Mouse (Mus musculus) cerebellum, adult 9-11 months (tissue): ENCODE results near the gene Dock1.

ENCODE experiments used
- DNase-seq: peaks from one replicate; pipeline ENCODE4 v3.0.0; 2022

The Dock1 gene

DNA sequence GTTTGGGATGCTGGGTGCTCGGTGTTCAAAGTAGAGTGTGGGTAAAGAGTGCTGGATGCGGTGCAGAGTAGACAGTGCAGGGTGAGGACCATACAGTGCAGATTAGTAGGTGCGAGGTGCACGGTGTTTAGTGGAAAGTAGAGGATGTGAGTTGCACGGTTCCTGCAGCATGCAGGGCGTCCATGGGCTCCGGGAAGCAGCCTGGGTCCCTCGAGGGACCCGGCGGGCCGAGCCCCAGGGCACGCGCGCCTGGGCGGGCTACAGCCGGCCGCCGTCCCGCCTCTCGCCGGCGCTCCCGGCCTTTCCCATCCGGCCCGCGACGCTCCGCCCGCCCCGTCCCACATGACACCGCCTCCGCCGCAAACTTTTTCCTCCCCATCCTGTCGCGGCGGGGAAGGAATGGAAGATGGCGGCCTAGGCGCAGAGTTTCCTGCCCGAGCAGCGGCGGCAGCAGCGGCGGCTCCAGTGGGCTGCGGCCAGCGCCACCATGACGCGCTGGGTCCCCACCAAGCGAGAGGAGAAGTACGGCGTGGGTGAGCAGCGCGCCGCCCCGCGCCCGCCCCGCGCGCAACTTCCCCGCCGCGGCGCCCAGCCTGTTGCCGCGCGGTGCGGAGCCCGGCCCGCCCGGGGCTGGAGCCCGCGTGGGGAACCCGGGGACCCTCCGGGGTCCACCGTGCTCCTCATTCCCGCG is at the start of gene Dock1:
Dock1 (plus strand) TSS at position 343 of the 691 bp plus-strand sequence.
- DNase-seq, result no peak

GRCm38 (mm10) chr7:134627906-134628305 is 42.5 kb upstream of the Dock1 start:
- DNase-seq, result no peak

- DNase-seq, result no peak
Observed at GRCm38 (mm10) chr7:134650246-134650830, 20.1 kb upstream of the Dock1 start.

- no peak for DNase-seq
Observed at GRCm38 (mm10) chr7:134651071-134651470, 19.4 kb upstream of the Dock1 start.

DNA sequence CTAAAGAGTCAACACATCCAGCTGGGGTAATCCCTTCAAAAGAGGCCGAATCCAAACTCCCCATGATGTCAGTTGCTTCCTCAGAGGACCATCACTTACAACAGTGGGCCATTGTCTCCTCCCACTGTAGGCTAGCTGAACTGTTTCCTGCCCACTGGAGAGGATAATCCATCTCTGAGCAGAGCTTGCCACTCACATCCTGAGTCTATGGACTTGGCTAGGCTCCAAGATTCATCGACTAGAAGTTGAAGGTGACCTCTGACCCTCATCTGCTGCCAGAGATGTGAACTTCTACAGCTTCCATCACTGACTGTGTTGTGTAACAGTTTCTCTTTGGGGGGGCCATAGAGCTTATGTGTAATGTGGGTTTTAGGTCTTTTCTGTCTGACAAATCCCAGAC is 7.2 kb upstream of the Dock1 start:
- no peak for DNase-seq

- no peak for DNase-seq
Observed at GRCm38 (mm10) chr7:134665642-134666282, 4.7 kb upstream of the Dock1 start.

DNA sequence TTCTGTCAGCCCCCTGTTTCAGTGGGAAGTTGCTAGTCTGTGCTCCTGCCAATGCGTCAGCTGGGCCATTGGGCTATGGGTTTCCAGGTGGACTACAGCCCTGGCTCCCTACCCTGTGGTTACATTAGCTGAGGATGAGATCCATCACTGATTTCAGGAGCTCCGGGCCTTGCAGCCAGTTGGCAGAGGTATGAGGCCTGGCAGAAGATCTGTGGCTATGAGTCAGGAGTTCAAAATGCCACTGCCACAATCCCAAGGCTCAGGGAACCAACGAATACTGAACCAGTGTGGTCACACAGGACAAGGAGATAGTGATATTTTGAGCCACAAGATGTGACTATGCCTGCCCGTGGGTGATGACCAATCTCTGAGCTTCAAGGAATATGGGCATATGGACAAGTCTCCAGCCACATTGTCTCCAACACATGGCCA is 3.2 kb upstream of the Dock1 start:
- DNase-seq, result no peak

- DNase-seq, result no peak
Observed at GRCm38 (mm10) chr7:134669474-134670311, 761 bp upstream of the Dock1 start.

DNA sequence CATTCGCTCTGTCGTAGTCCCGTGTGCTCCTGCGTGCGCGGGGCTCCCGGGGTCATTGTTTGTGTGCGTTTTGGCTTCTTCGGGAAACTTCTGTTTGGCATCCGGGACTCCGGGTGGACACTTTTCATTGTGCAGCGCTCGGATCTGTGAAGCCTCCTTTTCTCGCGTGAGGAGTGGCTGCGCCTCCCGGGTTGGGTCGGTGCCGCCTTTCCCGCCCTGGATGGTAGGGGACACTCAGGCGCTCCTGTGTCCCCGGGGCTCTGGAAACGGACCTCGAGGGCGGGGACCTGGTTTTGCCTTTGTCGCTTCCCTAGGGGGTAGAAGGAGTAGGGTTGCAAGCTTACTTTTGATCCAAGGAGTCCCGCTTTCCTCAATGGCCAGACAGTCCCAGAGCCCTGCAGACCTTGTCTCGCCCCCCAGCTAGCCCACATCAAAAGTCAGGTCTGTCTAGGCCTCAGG is 578 bp downstream of the Dock1 start:
- no peak for DNase-seq

DNA sequence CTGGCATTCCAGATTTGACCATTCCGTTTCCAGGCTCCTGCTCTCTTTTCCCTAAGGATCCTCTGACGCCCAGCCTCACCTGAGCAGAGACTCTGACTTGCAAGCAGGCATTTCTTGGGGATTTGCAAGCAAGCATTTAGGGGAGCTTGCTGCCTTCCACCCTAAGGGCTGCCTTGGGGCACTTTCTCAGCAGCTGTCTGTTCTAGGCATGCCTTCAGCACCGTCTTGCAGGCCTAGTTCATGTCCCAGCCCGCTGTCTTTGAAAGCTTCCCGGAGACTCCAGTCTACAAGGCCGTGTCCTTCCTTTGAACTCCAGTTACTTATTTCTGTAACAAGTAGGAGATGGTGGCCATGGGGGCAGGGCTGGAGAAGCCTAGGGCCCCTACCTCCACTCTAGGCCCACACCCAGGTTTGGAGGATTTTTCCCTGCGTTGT is 1.0 kb downstream of the Dock1 start:
- DNase-seq, result no peak

GRCm38 (mm10) chr7:134673135-134673534 is 2.7 kb downstream of the Dock1 start:
- no peak for DNase-seq

DNA sequence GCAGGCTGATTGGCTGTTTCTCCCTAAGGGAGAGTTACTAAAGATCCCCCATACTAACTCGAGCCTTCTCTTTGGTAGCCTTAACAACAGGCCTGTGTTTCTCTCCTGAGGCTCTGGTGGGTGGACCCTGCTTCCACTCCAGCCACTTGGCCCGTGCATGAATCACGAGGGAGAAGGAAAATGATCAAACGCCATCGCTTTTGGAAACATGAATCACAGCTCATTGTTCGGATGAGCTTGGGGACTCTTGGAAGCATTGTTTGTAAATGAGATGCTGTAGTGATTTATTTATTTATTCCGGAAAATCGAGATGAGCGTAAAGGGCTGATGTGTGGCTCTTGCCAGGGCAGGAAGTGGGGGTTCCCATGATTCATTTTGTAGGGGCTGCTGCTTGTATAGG is 3.5 kb downstream of the Dock1 start:
- no peak for DNase-seq

GRCm38 (mm10) chr7:134677852-134678251 is 7.4 kb downstream of the Dock1 start:
- no peak for DNase-seq

GRCm38 (mm10) chr7:134679314-134680158 is 9.1 kb downstream of the Dock1 start:
- no peak for DNase-seq

GRCm38 (mm10) chr7:134680161-134680560 is 9.7 kb downstream of the Dock1 start:
- DNase-seq, result no peak

- DNase-seq, result no peak
Observed at GRCm38 (mm10) chr7:134681729-134682527, 11.5 kb downstream of the Dock1 start.

DNA sequence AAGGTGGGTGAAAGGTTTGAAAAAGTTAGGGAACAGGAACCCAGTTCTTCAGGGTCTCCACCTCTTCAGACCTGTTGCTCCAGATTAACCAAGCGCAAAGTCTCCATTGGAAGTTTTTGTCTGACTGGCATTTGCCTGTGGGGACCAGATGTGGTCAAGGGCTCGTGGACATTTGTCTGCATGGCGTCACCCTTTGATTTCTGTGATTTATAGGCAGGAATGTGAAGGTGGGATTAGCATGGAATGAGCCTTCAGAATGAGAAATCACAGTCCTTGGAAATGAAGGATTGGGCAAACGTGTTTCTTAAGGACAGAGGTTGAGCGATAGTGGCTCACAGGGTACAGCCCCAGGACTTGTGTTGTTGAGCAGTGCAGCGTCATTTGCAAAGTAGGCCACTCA is 17.9 kb downstream of the Dock1 start:
- DNase-seq, result no peak

- DNase-seq, result no peak
Observed at GRCm38 (mm10) chr7:134690118-134690517, 19.7 kb downstream of the Dock1 start.

- DNase-seq, result no peak
Observed at GRCm38 (mm10) chr7:134690806-134691205, 20.4 kb downstream of the Dock1 start.

DNA sequence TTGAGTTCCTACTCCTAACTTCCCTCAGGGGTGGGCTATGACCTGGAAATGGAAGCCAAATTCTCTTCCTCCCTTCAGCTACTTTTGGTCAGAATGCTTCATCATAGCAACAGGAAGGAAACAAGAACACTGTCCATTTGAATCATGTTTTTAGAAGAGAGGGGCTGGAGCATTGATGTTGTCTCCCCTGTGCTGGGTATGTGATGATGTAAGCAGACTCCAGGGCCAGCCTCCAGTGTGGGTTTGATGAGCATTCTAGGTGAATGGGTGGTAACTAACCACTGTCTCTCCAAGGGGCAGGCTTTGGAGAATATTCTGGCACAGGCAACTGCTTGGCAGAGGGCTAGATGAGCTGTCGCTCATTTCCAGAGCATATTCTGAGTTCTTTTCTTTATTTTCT is 22.9 kb downstream of the Dock1 start:
- no peak for DNase-seq

DNA sequence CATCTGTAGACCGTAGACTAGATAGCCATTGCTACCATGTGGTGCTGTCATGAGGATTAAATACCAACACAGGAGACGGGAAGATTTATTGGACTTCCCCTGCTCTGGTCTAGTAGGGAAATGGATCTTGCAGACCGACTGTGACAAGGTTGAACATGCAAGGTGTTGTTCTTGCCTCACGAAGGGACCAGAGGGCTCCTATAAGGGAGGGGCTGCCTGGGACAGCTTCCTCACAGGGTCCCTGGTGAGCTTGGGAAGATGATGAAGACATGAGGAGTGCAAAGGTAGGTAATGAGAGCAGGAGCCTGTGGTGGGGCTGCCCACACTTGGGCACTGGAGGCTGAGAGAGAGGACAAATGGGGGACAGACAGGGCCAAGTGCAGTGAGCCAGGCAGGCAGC is 25.0 kb downstream of the Dock1 start:
- no peak for DNase-seq
